14 mouse cellular contexts compared by ENCODE assay signal in genomic region chr4:153547871-153548270, GRCm38 (mm10).
DNase-seq lines count a peak whose midpoint lies in the region; ATAC-seq lines count a peak whose summit lies in the region.
"Had no signal": no experiment of that assay in that cellular context is flagged by ENCODE, and none has a peak within 500 bp of the region (broad histone marks: within the 10 kb centered on the region; RNA-seq: fewer than 3 reads in every experiment).

No protein-coding gene starts in this region.

- H3K4me1 ChIP-seq in forebrain, embryonic 14.5 days (ENCODE audit: control insufficient read depth, insufficient read depth, low read length), result no peaks in the 10 kb centered on the region
- H3K4me1 ChIP-seq in forebrain, embryonic 11.5 days (replicated peaks; ENCODE audit: control insufficient read depth, insufficient read depth, low read length), result no peaks in the 10 kb centered on the region; the same call in 1 of the 2 replicates

- ATAC-seq in forebrain, embryonic 14.5 days, result no peak
- no peak for ATAC-seq in forebrain, embryonic 11.5 days (replicated peaks; ENCODE audit: low FRiP score)
- ATAC-seq: forebrain, embryonic 16.5 days; hindbrain, embryonic 16.5 days; liver, postnatal 0 days had no signal

- H3K9ac ChIP-seq in forebrain, embryonic 14.5 days (ENCODE audit: low read length), result no peak overlapping the region
- H3K9ac ChIP-seq in forebrain, embryonic 11.5 days (ENCODE audit: low read length), result no peak overlapping the region
- H3K9ac ChIP-seq: embryonic facial prominence, embryonic 15.5 days; limb, embryonic 13.5 days; liver, postnatal 0 days had no signal

- no peak overlapping the region for H3K4me3 ChIP-seq in forebrain, embryonic 14.5 days (ENCODE audit: low read depth, low read length)
- H3K4me3 ChIP-seq in forebrain, embryonic 11.5 days (ENCODE audit: low read depth, low read length), result no peak overlapping the region
- H3K4me3 ChIP-seq: embryonic facial prominence, embryonic 15.5 days; limb, embryonic 13.5 days had no signal

- H3K27ac ChIP-seq in forebrain, embryonic 14.5 days (ENCODE audit: low read depth, low read length), result no peak overlapping the region
- no peak overlapping the region for H3K27ac ChIP-seq in forebrain, embryonic 11.5 days (ENCODE audit: low read depth, low read length)
- H3K27ac ChIP-seq: embryonic facial prominence, embryonic 15.5 days; limb, embryonic 13.5 days had no signal

- DNase-seq in forebrain, embryonic 14.5 days (ENCODE audit: low spot score), result peak; percentile 37
- no peak for DNase-seq in forebrain, embryonic 11.5 days (ENCODE audit: low spot score)
- DNase-seq in frontal cortex, postnatal 25 days (ENCODE audit: low spot score in 2 of 2), result peak; percentile 13 to 27
- DNase-seq in left cerebral cortex, adult 8-10 months (ENCODE audit: low spot score in 2 of 2), result peak; percentile 30 to 32
- peak; percentile 34 for DNase-seq in right cerebral cortex, postnatal 14 days
- no peak for DNase-seq in yolk sac, embryonic 10.5 days (ENCODE audit: low spot score)
- no peak for DNase-seq in urinary bladder, postnatal 25 days (ENCODE audit: low spot score)
- DNase-seq in retina, postnatal 1 day, result no peak
- DNase-seq: cerebellum, postnatal 36 days; liver, postnatal 0 days had no signal

- no peaks in the 10 kb centered on the region for H3K36me3 ChIP-seq in forebrain, embryonic 14.5 days (ENCODE audit: control insufficient read depth, insufficient read depth, low read length)
- H3K36me3 ChIP-seq in forebrain, embryonic 11.5 days (ENCODE audit: control insufficient read depth, insufficient read depth, low read length), result no peaks in the 10 kb centered on the region
- H3K36me3 ChIP-seq: embryonic facial prominence, embryonic 15.5 days; limb, embryonic 13.5 days had no signal

- H3K4me2 ChIP-seq in forebrain, embryonic 14.5 days (ENCODE audit: low read length), result no peak overlapping the region
- no peak overlapping the region for H3K4me2 ChIP-seq in forebrain, embryonic 11.5 days (ENCODE audit: low read depth, low read length, severe bottlenecking)
- H3K4me2 ChIP-seq: embryonic facial prominence, embryonic 15.5 days; limb, embryonic 13.5 days had no signal

- 73% methylated on average over 13 of the region's 13 CpGs for WGBS in forebrain, embryonic 14.5 days
- WGBS in forebrain, embryonic 11.5 days, result 78% methylated on average over 13 of the region's 13 CpGs

- H3K9me3 ChIP-seq in forebrain, embryonic 14.5 days (replicated peaks; ENCODE audit: control insufficient read depth, low read length), result 0 out of 2 replicates have a peak, but pooled peaks cover 2% of the 10 kb centered on the region
- H3K9me3 ChIP-seq in forebrain, embryonic 11.5 days (ENCODE audit: control insufficient read depth, low read length), result no peaks in the 10 kb centered on the region
- H3K9me3 ChIP-seq: embryonic facial prominence, embryonic 15.5 days; limb, embryonic 13.5 days had no signal

- no peaks in the 10 kb centered on the region for H3K27me3 ChIP-seq in forebrain, embryonic 14.5 days (replicated peaks; ENCODE audit: control insufficient read depth, insufficient read depth, low read length)
- H3K27me3 ChIP-seq in forebrain, embryonic 11.5 days (ENCODE audit: control insufficient read depth, insufficient read depth, low read length), result no peaks in the 10 kb centered on the region

Comparison
In these comparisons a context has a peak if more than half of its experiments do, and no peak if none do; other contexts are left out.
1. DNase-seq: peak in forebrain, embryonic 14.5 days (single experiment), frontal cortex, postnatal 25 days (2 of 2), left cerebral cortex, adult 8-10 months (2 of 2) and right cerebral cortex, postnatal 14 days (single experiment); none in forebrain, embryonic 11.5 days (single experiment), yolk sac, embryonic 10.5 days (single experiment), urinary bladder, postnatal 25 days (single experiment) and retina, postnatal 1 day (single experiment).